Mouse (Mus musculus) bone marrow, adult 2 months (tissue): ENCODE data around the gene Gm17606.

Source experiments
- CTCF ChIP-seq: fragments of 200-500 bp; IDR thresholded peaks from 2 replicates; pipeline ENCODE4 v1.5.1; 2011; ENCODE audit warnings: low read length, control low read depth; ENCODE audit not compliant: control insufficient read depth, insufficient read depth
- POLR2A ChIP-seq: fragments of 200-500 bp; IDR thresholded peaks from 2 replicates; pipeline ENCODE4 v1.6.1; 2011; ENCODE audit warnings: low read depth, mild to moderate bottlenecking, control low read depth, low read length, borderline replicate concordance; ENCODE audit not compliant: control insufficient read depth

- TF ChIP-seq CTCF (no peak), POLR2A (no peak)
Measured at GRCm38 (mm10) chr14:54676290-54676689, 35.5 kb downstream of the Gm17606 start.
